Mouse (Mus musculus): ENCODE measurements around the gene Hexim1. TPM values are rescaled to one million over a fixed set of nuclear protein-coding genes. Genes with fewer than 3 reads are reported as not detected.

Gene Hexim1
- total and polyA plus RNA-seq, 3 experiments: 20.2 to 51.8 (median 25.9) TPM

- no peak overlapping the region for H3K4me2 ChIP-seq (ENCODE audit: insufficient read depth, low read depth, poor library complexity, severe bottlenecking)
- in situ Hi-C loops (cut with MboI; ENCODE audit: low pct_ligation_motif_present, low pct_unique_long_range_greater_than_20kb, low sequenced_read_pairs): no loop called here
- TF ChIP-seq MAFK (IDR thresholded peaks at IDR 0.05; ENCODE audit: insufficient replicate concordance, low read length) (no peak), CHD2 (IDR thresholded peaks at IDR 0.05; ENCODE audit: low read length) (no peak), ZMIZ1 (IDR thresholded peaks at IDR 0.05; ENCODE audit: low read depth, low read length) (no peak), SMC3 (IDR thresholded peaks at IDR 0.05; ENCODE audit: low read depth, low read length) (no peak), CTCF (conservative IDR thresholded peaks at IDR 0.05 in 1 of 2, IDR thresholded peaks at IDR 0.05 in 1 of 2; ENCODE audit: low read depth in 2 of 2, low read length in 2 of 2) (no peak), ZC3H11A (IDR thresholded peaks at IDR 0.05; ENCODE audit: low read depth, low read length) (no peak)
- H3K36me3 ChIP-seq (replicated peaks in 1 of 2; ENCODE audit: control insufficient read depth in 1 of 2, insufficient read depth in 1 of 2, low read length in 1 of 2): peaks cover 20 to 62% of the 10 kb centered on the region in 2 experiments
- peaks cover 6 to 12% of the 10 kb centered on the region in 2 experiments; a peak in 3 of 4 replicates for H3K4me1 ChIP-seq (ENCODE audit: control insufficient read depth in 1 of 2, insufficient read depth in 2 of 2)
- dilution Hi-C loops (cut with MboI; ENCODE audit: extremely low pct_ligation_motif_present, extremely low pct_unique_long_range_greater_than_20kb, low sequenced_read_pairs): no loop called here
- no peak overlapping the region for H3K4me3 ChIP-seq (replicated peaks in 1 of 3; ENCODE audit: low read depth in 2 of 3, low read length in 2 of 3, poor library complexity in 1 of 3)
- H3K79me2 ChIP-seq (replicated peaks; ENCODE audit: control insufficient read depth, extremely low read depth, insufficient read depth, poor library complexity, severe bottlenecking): peaks cover 9% of the 10 kb centered on the region
- H3K27me3 ChIP-seq (replicated peaks): no peaks in the 10 kb centered on the region
- no peak overlapping the region for H3K27ac ChIP-seq (ENCODE audit: insufficient read depth, low read depth)
- no peak overlapping the region for H3K9ac ChIP-seq (ENCODE audit: insufficient read depth, low read depth)
- DNase-seq (ENCODE audit: extremely low read depth): no peak
- no peaks in the 10 kb centered on the region for H3K9me3 ChIP-seq (replicated peaks; ENCODE audit: low read length)
Observed at GRCm38 (mm10) chr11:103111881-103112551, 4.0 kb upstream of the Hexim1 start.

- no peak overlapping the region for H3K27ac ChIP-seq (ENCODE audit: insufficient read depth, low read depth)
- peaks cover 18 to 56% of the 10 kb centered on the region in 2 experiments for H3K36me3 ChIP-seq (replicated peaks in 1 of 2; ENCODE audit: control insufficient read depth in 1 of 2, insufficient read depth in 1 of 2, low read length in 1 of 2)
- H3K79me2 ChIP-seq (replicated peaks; ENCODE audit: control insufficient read depth, extremely low read depth, insufficient read depth, poor library complexity, severe bottlenecking): peaks cover 14% of the 10 kb centered on the region
- TF ChIP-seq POLR2A (IDR thresholded peaks at IDR 0.05; ENCODE audit: low read depth, low read length): 0 out of 2 replicates have a peak, but pooled peaks have one; percentile 5
- no peak for TF ChIP-seq ZC3H11A (IDR thresholded peaks at IDR 0.05; ENCODE audit: low read depth, low read length)
- no peak for TF ChIP-seq E2F4 (IDR thresholded peaks at IDR 0.05; ENCODE audit: insufficient replicate concordance, low read depth, low read length)
- no peak for TF ChIP-seq MAFK (IDR thresholded peaks at IDR 0.05; ENCODE audit: insufficient replicate concordance, low read length)
- 0 out of 2 replicates have a peak, but pooled peaks have one; percentile 24 for TF ChIP-seq ZMIZ1 (IDR thresholded peaks at IDR 0.05; ENCODE audit: low read depth, low read length)
- TF ChIP-seq EP300 (IDR thresholded peaks at IDR 0.05; ENCODE audit: low read length): no peak
- no peak for TF ChIP-seq BHLHE40 (IDR thresholded peaks at IDR 0.05; ENCODE audit: low read depth, low read length)
- H3K9ac ChIP-seq (ENCODE audit: insufficient read depth, low read depth): no peak overlapping the region
- H3K27me3 ChIP-seq (replicated peaks): no peaks in the 10 kb centered on the region
- DNase-seq (ENCODE audit: extremely low read depth): no peak
- H3K9me3 ChIP-seq (replicated peaks; ENCODE audit: low read length): no peaks in the 10 kb centered on the region
- no peak overlapping the region for H3K4me2 ChIP-seq (ENCODE audit: insufficient read depth, low read depth, poor library complexity, severe bottlenecking)
- no peak overlapping the region for H3K4me3 ChIP-seq (replicated peaks in 1 of 3; ENCODE audit: low read depth in 2 of 3, low read length in 2 of 3, poor library complexity in 1 of 3)
- dilution Hi-C loops (cut with MboI; ENCODE audit: extremely low pct_ligation_motif_present, extremely low pct_unique_long_range_greater_than_20kb, low sequenced_read_pairs) (no loop called here), in situ Hi-C loops (cut with MboI; ENCODE audit: low pct_ligation_motif_present, low pct_unique_long_range_greater_than_20kb, low sequenced_read_pairs) (no loop called here)
- peaks cover 6 to 14% of the 10 kb centered on the region in 2 experiments; a peak in 3 of 4 replicates for H3K4me1 ChIP-seq (ENCODE audit: control insufficient read depth in 1 of 2, insufficient read depth in 2 of 2)
Observed at GRCm38 (mm10) chr11:103112552-103112912, 3.5 kb upstream of the Hexim1 start.

GRCm38 (mm10) chr11:103113005-103113404 is 3.0 kb upstream of the Hexim1 start:
- in situ Hi-C loops (cut with MboI; ENCODE audit: low pct_ligation_motif_present, low pct_unique_long_range_greater_than_20kb, low sequenced_read_pairs): no loop called here
- DNase-seq (ENCODE audit: extremely low read depth): no peak
- H3K4me3 ChIP-seq (replicated peaks in 1 of 3; ENCODE audit: low read depth in 2 of 3, low read length in 2 of 3, poor library complexity in 1 of 3): no peak overlapping the region
- H3K9me3 ChIP-seq (replicated peaks; ENCODE audit: low read length): no peaks in the 10 kb centered on the region
- H3K79me2 ChIP-seq (replicated peaks; ENCODE audit: control insufficient read depth, extremely low read depth, insufficient read depth, poor library complexity, severe bottlenecking): peaks cover 18% of the 10 kb centered on the region
- H3K4me1 ChIP-seq (ENCODE audit: control insufficient read depth in 1 of 2, insufficient read depth in 2 of 2): peaks cover 6 to 16% of the 10 kb centered on the region in 2 experiments; a peak in 3 of 4 replicates
- no peak overlapping the region for H3K4me2 ChIP-seq (ENCODE audit: insufficient read depth, low read depth, poor library complexity, severe bottlenecking)
- H3K27ac ChIP-seq (ENCODE audit: insufficient read depth, low read depth): no peak overlapping the region
- H3K36me3 ChIP-seq (replicated peaks in 1 of 2; ENCODE audit: control insufficient read depth in 1 of 2, insufficient read depth in 1 of 2, low read length in 1 of 2): peaks cover 18 to 55% of the 10 kb centered on the region in 2 experiments
- no peaks in the 10 kb centered on the region for H3K27me3 ChIP-seq (replicated peaks)
- no peak overlapping the region for H3K9ac ChIP-seq (ENCODE audit: insufficient read depth, low read depth)
- 0 out of 2 replicates have a peak, but pooled peaks have one; percentile 4 for TF ChIP-seq ZMIZ1 (IDR thresholded peaks at IDR 0.05; ENCODE audit: low read depth, low read length)
- no peak for TF ChIP-seq MYC (IDR thresholded peaks at IDR 0.05; ENCODE audit: low read depth, low read length)
- dilution Hi-C loops (cut with MboI; ENCODE audit: extremely low pct_ligation_motif_present, extremely low pct_unique_long_range_greater_than_20kb, low sequenced_read_pairs): no loop called here

Data from CH12.LX (cell line).